Mouse (Mus musculus): ENCODE data around the gene Aurkb.

Gene Aurkb

GRCm38 (mm10) chr11:69064259-69065133, 19.0 kb downstream of the Aurkb start:
- DNase-seq (ENCODE audit: low read depth, low spot score) = no peak

- no peak for DNase-seq (ENCODE audit: low read depth, low spot score)
These were observed 20.0 kb downstream of the Aurkb start for GRCm38 (mm10) chr11:69065394-69065925.

GRCm38 (mm10) chr11:69066163-69066861, 20.9 kb downstream of the Aurkb start:
- DNase-seq (ENCODE audit: low read depth, low spot score) = no peak

- peak; percentile 81 for DNase-seq (ENCODE audit: low read depth, low spot score)
These were observed 21.5 kb downstream of the Aurkb start for GRCm38 (mm10) chr11:69066956-69067355.

- DNase-seq (ENCODE audit: low read depth, low spot score) = no peak
These were observed 22.2 kb downstream of the Aurkb start for GRCm38 (mm10) chr11:69067601-69068000.

- no peak for DNase-seq (ENCODE audit: low read depth, low spot score)
These were observed 24.6 kb downstream of the Aurkb start for GRCm38 (mm10) chr11:69070093-69070492.

- peak; percentile 83 for DNase-seq (ENCODE audit: low read depth, low spot score)
These were observed 25.3 kb downstream of the Aurkb start, which contains the start of gene Tmem107 for GRCm38 (mm10) chr11:69070590-69071222. Tmem107 (plus strand) TSS chr11:69070806.

GRCm38 (mm10) chr11:69071262-69071661, 25.8 kb downstream of the Aurkb start:
- DNase-seq (ENCODE audit: low read depth, low spot score) = no peak

- no peak for DNase-seq (ENCODE audit: low read depth, low spot score)
These were observed 26.8 kb downstream of the Aurkb start for GRCm38 (mm10) chr11:69072234-69072633.

GRCm38 (mm10) chr11:69072666-69073064, 27.2 kb downstream of the Aurkb start:
- DNase-seq (ENCODE audit: low read depth, low spot score) = no peak

GRCm38 (mm10) chr11:69073065-69073888, 27.8 kb downstream of the Aurkb start:
- DNase-seq (ENCODE audit: low read depth, low spot score) = peak; percentile 91

GRCm38 (mm10) chr11:69073951-69074775, 28.7 kb downstream of the Aurkb start:
- DNase-seq (ENCODE audit: low read depth, low spot score) = no peak

- DNase-seq (ENCODE audit: low read depth, low spot score) = no peak
These were observed 29.3 kb downstream of the Aurkb start for GRCm38 (mm10) chr11:69074776-69075069.

GRCm38 (mm10) chr11:69075764-69076479, 30.5 kb downstream of the Aurkb start:
- no peak for DNase-seq (ENCODE audit: low read depth, low spot score)

- no peak for DNase-seq (ENCODE audit: low read depth, low spot score)
These were observed 31.1 kb downstream of the Aurkb start for GRCm38 (mm10) chr11:69076572-69076971.

GRCm38 (mm10) chr11:69077316-69077715, 31.9 kb downstream of the Aurkb start:
- DNase-seq (ENCODE audit: low read depth, low spot score) = no peak

GRCm38 (mm10) chr11:69078041-69078440, 32.6 kb downstream of the Aurkb start:
- DNase-seq (ENCODE audit: low read depth, low spot score) = no peak

- no peak for DNase-seq (ENCODE audit: low read depth, low spot score)
These were observed 33.5 kb downstream of the Aurkb start for GRCm38 (mm10) chr11:69078805-69079438.
